Mouse (Mus musculus) forebrain, postnatal 0 days (tissue): Measurements from ENCODE around the gene Themis. TPM values are rescaled to one million over a fixed set of nuclear protein-coding genes. Genes with fewer than 3 reads are reported as not detected.

ENCODE experiments used
- ATAC-seq: fragments of 200-750 bp; cut with Nextera tagmentation; 2 replicates; pipeline ENCODE4 v1.8.0; 2017; ENCODE audit warnings: mild to moderate bottlenecking, moderate library complexity
- DNase-seq: peaks from one replicate; pipeline ENCODE4 v3.0.0-alpha.2; 2015
- H3K27ac ChIP-seq: fragments of 300-500 bp; sonication (generic); 2 replicates; pipeline ENCODE4 v1.5.1; 2014; ENCODE audit warnings: low read depth, mild to moderate bottlenecking, antibody characterized with exemption, low read length, moderate library complexity, mixed read lengths
- H3K27me3 ChIP-seq: fragments of 300-500 bp; sonication (generic); 2 replicates; pipeline ENCODE4 v1.6.1; 2014; ENCODE audit warnings: mild to moderate bottlenecking, low read length, mixed read lengths; ENCODE audit not compliant: insufficient read depth
- H3K36me3 ChIP-seq: fragments of 300-500 bp; sonication (generic); 2 replicates; pipeline ENCODE4 v1.6.1; 2014; ENCODE audit warnings: mild to moderate bottlenecking, moderate library complexity; ENCODE audit not compliant: insufficient read depth
- H3K4me1 ChIP-seq: fragments of 300-500 bp; sonication (generic); 2 replicates; pipeline ENCODE4 v1.6.1; 2014; ENCODE audit warnings: antibody characterized with exemption; ENCODE audit not compliant: insufficient read depth
- H3K4me2 ChIP-seq: fragments of 300-500 bp; sonication (generic); 2 replicates; pipeline ENCODE4 v1.6.1; 2014; ENCODE audit warnings: low read depth, mild to moderate bottlenecking, moderate library complexity
- H3K4me3 ChIP-seq: fragments of 300-500 bp; sonication (generic); 2 replicates; pipeline ENCODE4 v1.5.1; 2014; ENCODE audit warnings: low read depth, low read length, mixed read lengths
- H3K9ac ChIP-seq: fragments of 300-500 bp; sonication (generic); 2 replicates; pipeline ENCODE4 v1.6.1; 2014; ENCODE audit warnings: mild to moderate bottlenecking
- H3K9me3 ChIP-seq: fragments of 300-500 bp; sonication (generic); 2 replicates; pipeline ENCODE4 v1.6.1; 2016; ENCODE audit warnings: low read length
- CTCF ChIP-seq: sonication (generic); IDR thresholded peaks from 2 replicates; pipeline ENCODE4 v1.5.1; 2016; ENCODE audit warnings: antibody characterized with exemption, control low read depth, low read depth
- WGBS: fragments of 180-500 bp; shearing (Covaris S2); extraction: QIAGEN DNeasy Blood & Tissue Kit; methylation state at CpG from one replicate; pipeline ENCODE4 v1.1.7; 2014; 5-methylcytosine and 5-hydroxymethylcytosine counted together
- polyA plus RNA-seq: library from polyadenylated mRNA; unstranded; fragments of >200 nt; fragmentation: Nextera tagmentation; extraction: Ambion mirVana; gene quantifications from 2 replicates; pipeline ENCODE4 v1.2.1, GENCODE M21; 2015
- total RNA-seq: library from RNA; depleted of rRNA; stranded (reverse); fragments of >200 nt; gene quantifications from 2 replicates; pipeline ENCODE4 v1.2.3, GENCODE M21; 2014

Gene Themis
- total and polyA plus RNA-seq, 2 experiments from 2014 or later: not detected

- Histone ChIP-seq H3K27ac (no peak overlapping the region), H3K9me3 (no peaks in the 10 kb centered on the region), H3K9ac (no peak overlapping the region), H3K36me3 (no peaks in the 10 kb centered on the region), H3K27me3 (no peaks in the 10 kb centered on the region), H3K4me3 (no peak overlapping the region), H3K4me2 (no peak overlapping the region), H3K4me1 (no peaks in the 10 kb centered on the region)
- ATAC-seq (no peak), DNase-seq (no peak)
- no peak for TF ChIP-seq CTCF
- WGBS: 83% methylated on average over 4 of the region's 4 CpGs
These were observed 131.3 kb downstream of the Themis start for GRCm38 (mm10) chr10:28799469-28799868.

GRCm38 (mm10) chr10:28805160-28805559 is 137.0 kb downstream of the Themis start:
- DNase-seq (no peak), ATAC-seq (no peak)
- Histone ChIP-seq H3K9me3 (no peaks in the 10 kb centered on the region), H3K4me3 (no peak overlapping the region), H3K9ac (no peak overlapping the region), H3K4me2 (no peak overlapping the region), H3K36me3 (no peaks in the 10 kb centered on the region), H3K27ac (no peak overlapping the region), H3K27me3 (no peaks in the 10 kb centered on the region), H3K4me1 (no peaks in the 10 kb centered on the region)
- TF ChIP-seq CTCF: no peak
- 88% methylated on average over 3 of the region's 3 CpGs for WGBS

- no peaks in the 10 kb centered on the region for H3K27me3 ChIP-seq
- ATAC-seq (peak; percentile 73), DNase-seq (peak; percentile 48)
- H3K4me3 ChIP-seq: no peak overlapping the region
- no peak overlapping the region for H3K9ac ChIP-seq
- WGBS: 74% methylated on average over 5 of the region's 5 CpGs
- no peak overlapping the region for H3K27ac ChIP-seq
- no peak for TF ChIP-seq CTCF
- no peaks in the 10 kb centered on the region for H3K9me3 ChIP-seq
- H3K4me1 ChIP-seq: no peaks in the 10 kb centered on the region
- no peak overlapping the region for H3K4me2 ChIP-seq
- no peaks in the 10 kb centered on the region for H3K36me3 ChIP-seq
These were observed 143.9 kb downstream of the Themis start for GRCm38 (mm10) chr10:28811928-28812570.

GRCm38 (mm10) chr10:28812571-28812936 is 144.4 kb downstream of the Themis start:
- ATAC-seq: peak; percentile 53; the same call in 1 of the 2 replicates
- DNase-seq: peak; percentile 4
- Histone ChIP-seq H3K4me3 (no peak overlapping the region), H3K27ac (no peak overlapping the region), H3K27me3 (no peaks in the 10 kb centered on the region), H3K9me3 (no peaks in the 10 kb centered on the region), H3K4me2 (no peak overlapping the region), H3K9ac (no peak overlapping the region), H3K4me1 (no peaks in the 10 kb centered on the region), H3K36me3 (no peaks in the 10 kb centered on the region)
- no peak for TF ChIP-seq CTCF

- TF ChIP-seq CTCF: no peak
- 69% methylated on average over 4 of the region's 4 CpGs for WGBS
- H3K4me3 ChIP-seq: no peak overlapping the region
- no peak overlapping the region for H3K27ac ChIP-seq
- DNase-seq: no peak
- no peaks in the 10 kb centered on the region for H3K4me1 ChIP-seq
- H3K4me2 ChIP-seq: no peak overlapping the region
- no peaks in the 10 kb centered on the region for H3K9me3 ChIP-seq
- no peaks in the 10 kb centered on the region for H3K27me3 ChIP-seq
- ATAC-seq: no peak
- no peaks in the 10 kb centered on the region for H3K36me3 ChIP-seq
- H3K9ac ChIP-seq: no peak overlapping the region
These were observed 148.0 kb downstream of the Themis start for GRCm38 (mm10) chr10:28816160-28816559.

- H3K9ac ChIP-seq: no peak overlapping the region
- H3K27ac ChIP-seq: no peak overlapping the region
- H3K4me1 ChIP-seq: no peaks in the 10 kb centered on the region
- no peak overlapping the region for H3K4me2 ChIP-seq
- H3K36me3 ChIP-seq: no peaks in the 10 kb centered on the region
- no peaks in the 10 kb centered on the region for H3K27me3 ChIP-seq
- no peak overlapping the region for H3K4me3 ChIP-seq
- no peak for TF ChIP-seq CTCF
- ATAC-seq (no peak), DNase-seq (no peak)
- 77% methylated on average over 3 of the region's 3 CpGs for WGBS
- no peaks in the 10 kb centered on the region for H3K9me3 ChIP-seq
These were observed 154.2 kb downstream of the Themis start for GRCm38 (mm10) chr10:28822320-28822719.

- no peak overlapping the region for H3K9ac ChIP-seq
- H3K36me3 ChIP-seq: no peaks in the 10 kb centered on the region
- DNase-seq: no peak
- no peaks in the 10 kb centered on the region for H3K27me3 ChIP-seq
- no peak overlapping the region for H3K27ac ChIP-seq
- WGBS: 62% methylated on average over 2 of the region's 2 CpGs
- ATAC-seq: no peak
- no peaks in the 10 kb centered on the region for H3K9me3 ChIP-seq
- no peaks in the 10 kb centered on the region for H3K4me1 ChIP-seq
- TF ChIP-seq CTCF: no peak
- H3K4me2 ChIP-seq: no peak overlapping the region
- H3K4me3 ChIP-seq: no peak overlapping the region
These were observed 174.4 kb downstream of the Themis start for GRCm38 (mm10) chr10:28842605-28843004.
